Mouse (Mus musculus) heart, postnatal 0 days (tissue): ENCODE data around the gene Rbms3. TPM values are rescaled to one million over a fixed set of nuclear protein-coding genes. Genes with fewer than 3 reads are reported as not detected.

Source experiments
- ATAC-seq: fragments of 200-750 bp; cut with Nextera tagmentation; 2 replicates; pipeline ENCODE4 v1.8.0; 2017; ENCODE audit warnings: low read depth, moderate number of reproducible peaks, moderate library complexity; ENCODE audit not compliant: insufficient read depth
- DNase-seq: peaks from one replicate; pipeline ENCODE4 v3.0.0-alpha.2; 2016; ENCODE audit warnings: low spot score
- H3K27ac ChIP-seq: fragments of 300-500 bp; sonication (generic); 2 replicates; pipeline ENCODE4 v1.5.1; 2014; ENCODE audit warnings: low read depth, mild to moderate bottlenecking
- H3K27me3 ChIP-seq: fragments of 300-500 bp; sonication (generic); 2 replicates; pipeline ENCODE4 v1.6.1; 2014; ENCODE audit warnings: low read length, mixed read lengths; ENCODE audit not compliant: control insufficient read depth, insufficient read depth
- H3K36me3 ChIP-seq: fragments of 300-500 bp; sonication (generic); replicated peaks from 2 replicates; pipeline ENCODE4 v1.6.1; 2014; ENCODE audit warnings: low read length, mixed read lengths; ENCODE audit not compliant: control insufficient read depth, insufficient read depth
- H3K4me1 ChIP-seq: fragments of 300-500 bp; sonication (generic); 2 replicates; pipeline ENCODE4 v1.6.1; 2014; ENCODE audit warnings: antibody characterized with exemption; ENCODE audit not compliant: control insufficient read depth, insufficient read depth
- H3K4me2 ChIP-seq: fragments of 300-500 bp; sonication (generic); 2 replicates; pipeline ENCODE4 v1.6.1; 2014; ENCODE audit warnings: low read depth, mild to moderate bottlenecking, low read length, moderate library complexity
- H3K4me3 ChIP-seq: fragments of 300-500 bp; sonication (generic); 2 replicates; pipeline ENCODE4 v1.5.1; 2014; ENCODE audit warnings: low read depth, low read length
- H3K9ac ChIP-seq: fragments of 300-500 bp; sonication (generic); replicated peaks from 2 replicates; pipeline ENCODE4 v1.6.1; 2014; ENCODE audit warnings: low read depth, low read length, mixed read lengths
- H3K9me3 ChIP-seq: fragments of 300-500 bp; sonication (generic); replicated peaks from 2 replicates; pipeline ENCODE4 v1.6.1; 2016; ENCODE audit warnings: low read length; ENCODE audit not compliant: control insufficient read depth
- CTCF ChIP-seq: IDR thresholded peaks from 2 replicates; pipeline ENCODE4 v1.5.1; 2016; ENCODE audit warnings: antibody characterized with exemption, control low read depth, low read depth
- EP300 ChIP-seq: IDR thresholded peaks from 2 replicates; pipeline ENCODE4 v1.6.1; 2016; ENCODE audit warnings: antibody characterized with exemption, low read depth
- WGBS: fragments of 180-500 bp; shearing (Covaris S2); extraction: QIAGEN DNeasy Blood & Tissue Kit; methylation state at CpG from one replicate; pipeline ENCODE4 v1.1.7; 2014; 5-methylcytosine and 5-hydroxymethylcytosine counted together
- polyA plus RNA-seq: library from polyadenylated mRNA; unstranded; fragments of >200 nt; fragmentation: Nextera tagmentation; extraction: Ambion mirVana; gene quantifications from 2 replicates; pipeline ENCODE4 v1.2.1, GENCODE M21; 2015
- total RNA-seq: library from RNA; depleted of rRNA; stranded (reverse); fragments of >200 nt; gene quantifications from 2 replicates; pipeline ENCODE4 v1.2.3, GENCODE M21; 2014; ENCODE audit warnings: low replicate concordance

Gene Rbms3
- total and polyA plus RNA-seq, 2 experiments from 2014 or later: 18.2 to 75.3 TPM

DNA sequence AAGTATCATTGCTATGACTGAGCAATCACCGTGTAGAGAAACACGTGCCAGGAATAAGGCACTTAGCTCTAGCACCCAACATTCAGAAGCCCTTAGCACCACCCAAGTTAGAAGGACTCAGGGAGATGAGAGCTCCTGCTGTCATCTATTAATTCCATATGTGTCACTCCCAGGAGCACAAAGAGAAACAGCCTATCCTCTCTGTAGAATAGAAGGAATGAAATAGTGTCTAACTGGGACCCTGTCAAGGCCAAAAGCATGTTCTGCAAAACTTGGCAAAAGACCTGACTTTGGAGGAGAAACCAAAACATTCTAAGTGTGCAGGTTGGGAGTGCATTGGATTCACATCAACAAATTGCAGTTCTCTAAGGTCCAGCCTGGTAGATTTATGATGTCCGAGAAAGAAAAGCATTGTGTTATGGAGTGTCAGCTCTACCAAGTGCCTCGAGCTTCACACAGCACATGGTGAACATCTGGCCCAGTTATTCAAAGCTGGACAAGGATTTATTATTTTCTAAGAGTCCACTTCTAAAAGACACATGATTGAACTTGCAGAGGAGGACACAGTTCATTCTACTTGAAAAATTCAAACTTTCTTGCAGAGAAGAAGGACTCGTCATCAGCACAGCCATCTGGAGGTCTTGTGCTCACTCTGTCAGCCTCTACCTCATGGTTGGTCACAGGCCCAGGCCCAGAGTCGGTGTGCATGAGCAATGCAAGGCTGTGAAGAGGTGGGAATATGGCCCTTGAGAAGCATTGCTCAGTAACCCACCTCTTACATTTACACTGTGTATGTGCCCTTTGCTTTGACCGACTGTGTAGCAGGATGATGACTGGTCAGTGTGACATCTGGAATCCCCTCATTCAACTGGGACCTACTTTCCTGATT lies 200.3 kb downstream of the Rbms3 start:
- H3K36me3 ChIP-seq: no peaks in the 10 kb centered on the region
- 78% methylated on average over 7 of the region's 7 CpGs for WGBS
- DNase-seq: no peak
- H3K9ac ChIP-seq: no peak overlapping the region
- H3K27ac ChIP-seq: no peak overlapping the region
- no peak for ATAC-seq
- H3K9me3 ChIP-seq: no peaks in the 10 kb centered on the region
- H3K4me3 ChIP-seq: no peak overlapping the region
- no peak for TF ChIP-seq CTCF
- no peak for TF ChIP-seq EP300
- no peaks in the 10 kb centered on the region for H3K27me3 ChIP-seq
- H3K4me1 ChIP-seq: no peaks in the 10 kb centered on the region
- H3K4me2 ChIP-seq: no peak overlapping the region

DNA sequence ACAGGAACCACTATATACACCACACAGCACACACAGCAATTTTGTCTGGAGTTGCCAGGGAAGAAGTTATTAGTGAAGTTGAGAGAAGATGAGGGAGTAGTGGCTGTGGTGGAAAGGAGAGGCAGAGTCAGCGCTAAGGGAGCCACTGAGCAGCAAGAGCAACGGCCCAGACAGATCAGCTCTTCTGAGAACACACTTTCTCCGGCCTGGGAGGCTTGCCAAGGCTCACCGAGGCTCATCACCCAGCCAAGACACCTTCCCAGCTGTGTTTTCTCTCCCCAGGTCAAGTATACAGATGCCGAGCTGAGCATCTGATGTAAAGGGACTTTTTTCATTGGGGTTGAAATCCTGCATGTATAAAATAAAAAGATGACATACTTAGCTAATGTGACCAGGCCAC lies 206.5 kb downstream of the Rbms3 start:
- DNase-seq (no peak), ATAC-seq (no peak)
- Histone ChIP-seq H3K4me2 (no peak overlapping the region), H3K4me3 (no peak overlapping the region), H3K9ac (no peak overlapping the region), H3K9me3 (no peaks in the 10 kb centered on the region), H3K27me3 (no peaks in the 10 kb centered on the region), H3K27ac (no peak overlapping the region), H3K36me3 (no peaks in the 10 kb centered on the region), H3K4me1 (no peaks in the 10 kb centered on the region)
- TF ChIP-seq CTCF (no peak), EP300 (no peak)
- 55% methylated on average over 5 of the region's 5 CpGs for WGBS

DNA sequence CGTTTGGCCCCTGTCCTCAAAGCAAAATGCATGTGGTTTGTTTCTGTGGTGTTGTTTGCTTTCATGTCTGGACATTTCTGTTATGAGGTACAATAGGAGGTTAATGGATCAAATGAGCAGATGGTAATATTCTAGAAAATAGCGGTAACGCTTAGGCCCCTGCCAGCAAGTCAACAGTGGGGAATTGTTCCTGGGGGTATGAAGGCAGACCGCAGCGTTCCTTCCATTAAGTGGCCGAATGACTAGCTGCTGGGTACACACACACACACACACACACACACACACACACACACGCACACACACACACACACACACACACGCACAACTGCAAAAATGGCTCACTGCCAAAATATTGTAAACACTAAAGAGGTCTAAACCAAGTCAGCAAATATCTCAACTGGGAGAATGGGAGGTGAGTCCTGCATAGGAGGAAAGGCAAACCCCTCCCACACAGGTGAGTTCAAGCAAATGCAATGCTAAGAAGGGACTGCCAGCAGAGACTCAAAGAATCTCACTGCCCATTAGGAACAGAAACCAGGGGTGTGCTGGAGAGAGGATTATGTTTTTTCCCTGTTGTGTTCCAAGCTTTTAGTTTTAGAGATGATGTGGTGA lies 209.7 kb downstream of the Rbms3 start:
- Histone ChIP-seq H3K4me2 (no peak overlapping the region), H3K4me3 (no peak overlapping the region), H3K9ac (no peak overlapping the region), H3K27me3 (no peaks in the 10 kb centered on the region), H3K4me1 (no peaks in the 10 kb centered on the region), H3K27ac (no peak overlapping the region), H3K9me3 (no peaks in the 10 kb centered on the region), H3K36me3 (no peaks in the 10 kb centered on the region)
- WGBS: 83% methylated on average over 8 of the region's 8 CpGs
- TF ChIP-seq EP300: no peak
- TF ChIP-seq CTCF: no peak
- ATAC-seq: no peak
- no peak for DNase-seq

- Histone ChIP-seq H3K27me3 (no peaks in the 10 kb centered on the region), H3K9me3 (no peaks in the 10 kb centered on the region), H3K4me1 (no peaks in the 10 kb centered on the region), H3K9ac (no peak overlapping the region), H3K4me3 (no peak overlapping the region), H3K4me2 (no peak overlapping the region), H3K27ac (no peak overlapping the region), H3K36me3 (no peaks in the 10 kb centered on the region)
- ATAC-seq: no peak
- no peak for DNase-seq
- WGBS: 51% methylated on average over 3 of the region's 3 CpGs
- TF ChIP-seq EP300 (no peak), CTCF (no peak)
Observed at GRCm38 (mm10) chr9:117413181-117413580, 216.5 kb downstream of the Rbms3 start.

DNA sequence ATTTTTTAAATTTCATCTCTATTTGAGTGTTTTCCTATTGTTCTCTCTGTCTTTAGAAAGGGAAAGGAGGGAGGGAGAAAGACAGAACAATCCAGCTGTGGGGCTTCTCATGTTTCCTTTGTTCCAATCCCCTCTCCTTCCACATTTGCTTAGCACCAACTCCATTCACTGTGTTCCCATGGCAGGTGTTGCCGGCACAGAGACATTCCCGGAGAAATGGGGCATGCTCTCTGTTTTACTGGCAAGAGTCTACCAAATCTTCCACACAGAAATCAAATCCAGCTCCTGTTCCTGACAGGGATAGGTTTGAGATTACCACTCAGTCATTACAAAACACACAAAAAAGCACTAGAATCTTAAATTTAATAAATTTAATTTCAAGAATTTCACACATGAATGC lies 217.1 kb downstream of the Rbms3 start:
- TF ChIP-seq CTCF: no peak
- H3K4me2 ChIP-seq: no peak overlapping the region
- no peaks in the 10 kb centered on the region for H3K9me3 ChIP-seq
- H3K4me1 ChIP-seq: no peaks in the 10 kb centered on the region
- H3K27me3 ChIP-seq: no peaks in the 10 kb centered on the region
- ATAC-seq (no peak), DNase-seq (no peak)
- H3K36me3 ChIP-seq: no peaks in the 10 kb centered on the region
- no peak overlapping the region for H3K4me3 ChIP-seq
- no peak overlapping the region for H3K27ac ChIP-seq
- 77% methylated on average over 2 of the region's 2 CpGs for WGBS
- H3K9ac ChIP-seq: no peak overlapping the region

- TF ChIP-seq EP300: no peak
- TF ChIP-seq CTCF: no peak
- Histone ChIP-seq H3K4me3 (no peak overlapping the region), H3K4me1 (0 out of 2 replicates have a peak, but pooled peaks cover 3% of the 10 kb centered on the region), H3K27me3 (no peaks in the 10 kb centered on the region), H3K9me3 (no peaks in the 10 kb centered on the region), H3K36me3 (no peaks in the 10 kb centered on the region), H3K9ac (no peak overlapping the region), H3K4me2 (no peak overlapping the region), H3K27ac (no peak overlapping the region)
- ATAC-seq: no peak
- no peak for DNase-seq
- WGBS: 66% methylated on average over 4 of the region's 4 CpGs
Observed at GRCm38 (mm10) chr9:117404621-117405020, 225.1 kb downstream of the Rbms3 start.
